Mouse (Mus musculus): Measurements from ENCODE around the gene Mfsd4b1. TPM values are rescaled to one million over a fixed set of nuclear protein-coding genes. Genes with fewer than 3 reads are reported as not detected.
A peak's percentile ranks its signal among the peaks of the same experiment; 100 is the strongest.

Mfsd4b1 gene
- total and polyA plus RNA-seq, 3 experiments, result not detected

DNA sequence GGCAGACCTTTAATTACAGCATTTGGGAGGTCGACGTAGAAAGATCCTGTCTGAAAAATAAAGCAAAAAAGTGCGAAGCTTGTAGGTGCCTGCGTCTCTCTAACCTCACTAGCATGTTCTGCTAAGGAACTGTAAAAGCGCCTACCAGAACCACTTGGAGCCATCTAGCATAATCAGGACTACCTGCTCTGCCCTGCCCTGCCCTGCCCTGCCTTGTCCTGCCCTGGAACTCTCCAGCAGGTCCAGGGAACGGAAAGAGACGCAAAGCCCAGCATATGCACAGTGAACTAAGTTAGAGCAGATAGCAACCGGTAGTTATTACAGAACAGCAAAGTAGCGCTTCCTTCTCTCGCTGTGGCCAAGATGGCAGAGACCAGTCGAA lies 64.6 kb downstream of the Mfsd4b1 start:
- no peak for DNase-seq (ENCODE audit: low read depth, low spot score)
- no peak overlapping the region for H3K27ac ChIP-seq (ENCODE audit: control insufficient read depth, low read depth, low read length)
- no peaks in the 10 kb centered on the region for H3K9me3 ChIP-seq (replicated peaks; ENCODE audit: insufficient read depth, low read length)
- H3K9ac ChIP-seq (ENCODE audit: control insufficient read depth, low read depth, low read length, poor library complexity, severe bottlenecking), result no peak overlapping the region
- H3K4me3 ChIP-seq (ENCODE audit: control insufficient read depth in 1 of 2, insufficient read depth in 1 of 2, low read depth in 2 of 2, low read length in 2 of 2), result no peak overlapping the region
- TF ChIP-seq TAL1 (IDR thresholded peaks at IDR 0.05; ENCODE audit: low read length), result no peak
- no peak for TF ChIP-seq BHLHE40 (IDR thresholded peaks at IDR 0.05; ENCODE audit: borderline replicate concordance, low read depth, low read length)
- no peak for TF ChIP-seq MYC (IDR thresholded peaks at IDR 0.05; ENCODE audit: low read depth, low read length)
- TF ChIP-seq CHD1 (IDR thresholded peaks at IDR 0.05; ENCODE audit: low read depth, low read length), result no peak
- no peak for TF ChIP-seq UBTF (IDR thresholded peaks at IDR 0.05; ENCODE audit: borderline replicate concordance, insufficient read depth, low read depth, low read length)
- TF ChIP-seq GATA1 (IDR thresholded peaks at IDR 0.05; ENCODE audit: low read depth, low read length), result no peak
- no peak for TF ChIP-seq TBP (IDR thresholded peaks at IDR 0.05; ENCODE audit: low read depth, low read length)
- TF ChIP-seq ZKSCAN1 (IDR thresholded peaks at IDR 0.05; ENCODE audit: low read depth, low read length), result no peak
- no peak for TF ChIP-seq NRF1 (IDR thresholded peaks at IDR 0.05; ENCODE audit: insufficient read depth, low read depth, low read length, poor library complexity, severe bottlenecking)
- TF ChIP-seq JUND (IDR thresholded peaks at IDR 0.05; ENCODE audit: low read depth, low read length), result no peak
- TF ChIP-seq HCFC1 (IDR thresholded peaks at IDR 0.05; ENCODE audit: low read depth, low read length), result no peak
- no peak for TF ChIP-seq EP300 (IDR thresholded peaks at IDR 0.05; ENCODE audit: low read depth in 1 of 2, low read length in 2 of 2)
- no peak for TF ChIP-seq POLR2AphosphoS5 (IDR thresholded peaks at IDR 0.05; ENCODE audit: borderline replicate concordance, low read depth, low read length)
- no peak for TF ChIP-seq MAFK (IDR thresholded peaks at IDR 0.05; ENCODE audit: borderline replicate concordance, low read depth, low read length)
- no peak for TF ChIP-seq MXI1 (IDR thresholded peaks at IDR 0.05; ENCODE audit: low read depth, low read length)
- no peak for TF ChIP-seq CHD2 (IDR thresholded peaks at IDR 0.05; ENCODE audit: low read length)
- TF ChIP-seq NELFE (IDR thresholded peaks at IDR 0.05; ENCODE audit: low read depth, low read length), result no peak
- peaks cover 0 to 5% of the 10 kb centered on the region in 2 experiments; a peak in 2 of 4 replicates for H3K36me3 ChIP-seq (ENCODE audit: control insufficient read depth in 1 of 2, insufficient read depth in 2 of 2, low read length in 2 of 2)
- no peaks in the 10 kb centered on the region for H3K27me3 ChIP-seq (ENCODE audit: control insufficient read depth in 1 of 2, insufficient read depth in 2 of 2, low read length in 2 of 2)
- no peaks in the 10 kb centered on the region for H3K79me2 ChIP-seq (ENCODE audit: control insufficient read depth, insufficient read depth, low read length, poor library complexity)
- H3K4me1 ChIP-seq (ENCODE audit: control insufficient read depth in 1 of 2, insufficient read depth in 2 of 2, low read length in 2 of 2), result peaks cover 0 to 6% of the 10 kb centered on the region in 2 experiments; a peak in 2 of 4 replicates

- Histone ChIP-seq H3K4me3 (ENCODE audit: control insufficient read depth in 1 of 2, insufficient read depth in 1 of 2, low read depth in 2 of 2, low read length in 2 of 2) (peak within 1 kb of the TSS; percentile 38 to 53), H3K27ac (ENCODE audit: control insufficient read depth, low read depth, low read length) (no peak within 1 kb of the TSS), H3K79me2 (ENCODE audit: control insufficient read depth, insufficient read depth, low read length, poor library complexity) (no peaks in the 10 kb centered on the region)
- TF ChIP-seq E2F4 (IDR thresholded peaks at IDR 0.05; ENCODE audit: borderline replicate concordance, low read depth, low read length), result no peak
- no peak for TF ChIP-seq GABPA (IDR thresholded peaks at IDR 0.05; ENCODE audit: low read depth, low read length)
- TF ChIP-seq SIN3A (IDR thresholded peaks at IDR 0.05; ENCODE audit: low read length), result peak; percentile 87
- peak; percentile 52 to 66 (median 60) for TF ChIP-seq CTCF (IDR thresholded peaks at IDR 0.05 in 2 of 3, conservative IDR thresholded peaks at IDR 0.05 in 1 of 3; ENCODE audit: control insufficient read depth in 1 of 3, insufficient read depth in 1 of 3, low read depth in 2 of 3, low read length in 3 of 3, poor library complexity in 1 of 3, severe bottlenecking in 1 of 3)
- TF ChIP-seq SMC3 (IDR thresholded peaks at IDR 0.05; ENCODE audit: low read depth, low read length), result peak; percentile 63
- TF ChIP-seq ZMIZ1 (IDR thresholded peaks at IDR 0.05; ENCODE audit: low read depth, low read length), result no peak
- no peak for TF ChIP-seq CHD2 (IDR thresholded peaks at IDR 0.05; ENCODE audit: low read length)
- no peak for TF ChIP-seq MEF2A (IDR thresholded peaks at IDR 0.05; ENCODE audit: extremely low read depth, insufficient replicate concordance, low read depth, low read length, poor library complexity, severe bottlenecking)
- TF ChIP-seq RCOR1 (IDR thresholded peaks at IDR 0.05; ENCODE audit: low read depth, low read length), result no peak
- TF ChIP-seq TBP (IDR thresholded peaks at IDR 0.05; ENCODE audit: low read depth, low read length), result no peak
- TF ChIP-seq USF2 (IDR thresholded peaks at IDR 0.05; ENCODE audit: borderline replicate concordance in 1 of 2, insufficient read depth in 1 of 2, low read depth in 1 of 2, low read length in 2 of 2), result peak; percentile 22 to 46; a peak in 1 of 4 replicates
- TF ChIP-seq CHD1 (IDR thresholded peaks at IDR 0.05; ENCODE audit: low read depth, low read length), result no peak
- peak; percentile 92 for TF ChIP-seq USF1 (IDR thresholded peaks at IDR 0.05; ENCODE audit: low read depth, low read length)
- no peak for TF ChIP-seq ZKSCAN1 (IDR thresholded peaks at IDR 0.05; ENCODE audit: low read depth, low read length)
- no peak for TF ChIP-seq KAT2A (conservative IDR thresholded peaks at IDR 0.05; ENCODE audit: low read depth, low read length)
- no peak for TF ChIP-seq ZNF384 (IDR thresholded peaks at IDR 0.05; ENCODE audit: low read depth, low read length)
- TF ChIP-seq BHLHE40 (IDR thresholded peaks at IDR 0.05; ENCODE audit: borderline replicate concordance, low read depth, low read length), result peak; percentile 57; the same call in 1 of the 2 replicates
- no peak for TF ChIP-seq NELFE (IDR thresholded peaks at IDR 0.05; ENCODE audit: low read depth, low read length)
Measured at GRCm38 (mm10) chr10:39959761-39960440, 65.2 kb downstream of the Mfsd4b1 start, which contains the start of gene Mfsd4b3. Mfsd4b3 (minus strand) TSS chr10:39960153.

More at GRCm38 (mm10) chr10:39959761-39960440, 65.2 kb downstream of the Mfsd4b1 start, which contains the start of gene Mfsd4b3:
- H3K9me3 ChIP-seq (replicated peaks; ENCODE audit: insufficient read depth, low read length), result no peaks in the 10 kb centered on the region
- DNase-seq (ENCODE audit: low read depth, low spot score), result peak; percentile 92
- H3K4me1 ChIP-seq (ENCODE audit: control insufficient read depth in 1 of 2, insufficient read depth in 2 of 2, low read length in 2 of 2), result peaks cover 0 to 6% of the 10 kb centered on the region in 2 experiments; a peak in 2 of 4 replicates
- H3K9ac ChIP-seq (ENCODE audit: control insufficient read depth, low read depth, low read length, poor library complexity, severe bottlenecking), result peak within 1 kb of the TSS; percentile 42
- peaks cover 0 to 5% of the 10 kb centered on the region in 2 experiments; a peak in 2 of 4 replicates for H3K36me3 ChIP-seq (ENCODE audit: control insufficient read depth in 1 of 2, insufficient read depth in 2 of 2, low read length in 2 of 2)
- H3K27me3 ChIP-seq (ENCODE audit: control insufficient read depth in 1 of 2, insufficient read depth in 2 of 2, low read length in 2 of 2), result no peaks in the 10 kb centered on the region
